Mouse (Mus musculus) heart, embryonic 14.5 days (tissue): Measurements from ENCODE around the gene Chrna9. TPM values are rescaled to one million over a fixed set of nuclear protein-coding genes. Genes with fewer than 3 reads are reported as not detected.

Source experiments
- ATAC-seq: fragments of 200-750 bp; cut with Nextera tagmentation; 2 replicates; pipeline ENCODE4 v1.8.0; 2017; ENCODE audit warnings: low read depth, moderate TSS enrichment; ENCODE audit not compliant: insufficient number of reproducible peaks, insufficient read depth, low FRiP score
- H3K27ac ChIP-seq, 2 experiments: fragments of 200-500 bp in 1 of 2; fragments of 300-500 bp in 1 of 2; sonication (generic) in 1 of 2; replicated peaks in 1 of 2; 2 replicates each; pipeline ENCODE4 v1.5.1; 2012 to 2014; ENCODE audit warnings: low read depth in 2 of 2, low read length in 2 of 2, control low read depth in 1 of 2, mild to moderate bottlenecking in 1 of 2, mixed read lengths in 1 of 2; ENCODE audit not compliant: control insufficient read depth in 1 of 2, insufficient read depth in 1 of 2
- H3K27me3 ChIP-seq: fragments of 300-500 bp; sonication (generic); 2 replicates; pipeline ENCODE4 v1.6.1; 2014; ENCODE audit warnings: mild to moderate bottlenecking, low read length, control low read depth; ENCODE audit not compliant: control insufficient read depth, insufficient read depth
- H3K36me3 ChIP-seq: fragments of 300-500 bp; sonication (generic); 2 replicates; pipeline ENCODE4 v1.6.1; 2014; ENCODE audit warnings: mild to moderate bottlenecking, control low read depth, low read length, mixed read lengths; ENCODE audit not compliant: control insufficient read depth, insufficient read depth
- H3K4me1 ChIP-seq, 2 experiments: fragments of 200-500 bp in 1 of 2; fragments of 300-500 bp in 1 of 2; sonication (generic) in 1 of 2; 2 replicates each; pipeline ENCODE4 v1.6.1; 2012 to 2014; ENCODE audit warnings: low read length in 2 of 2, control low read depth in 1 of 2, mixed read lengths in 1 of 2; ENCODE audit not compliant: control insufficient read depth in 2 of 2, insufficient read depth in 2 of 2
- H3K4me2 ChIP-seq: fragments of 300-500 bp; sonication (generic); 2 replicates; pipeline ENCODE4 v1.6.1; 2014; ENCODE audit warnings: mild to moderate bottlenecking, low read length
- H3K4me3 ChIP-seq, 2 experiments: fragments of 200-500 bp in 1 of 2; fragments of 300-500 bp in 1 of 2; sonication (generic) in 1 of 2; 2 replicates each; pipeline ENCODE4 v1.5.1; 2012 to 2014; ENCODE audit warnings: low read length in 2 of 2, mild to moderate bottlenecking in 2 of 2, control low read depth in 1 of 2, low read depth in 1 of 2, moderate library complexity in 1 of 2; ENCODE audit not compliant: control insufficient read depth in 1 of 2, insufficient read depth in 1 of 2
- H3K9ac ChIP-seq: fragments of 300-500 bp; sonication (generic); 2 replicates; pipeline ENCODE4 v1.6.1; 2014; ENCODE audit warnings: mild to moderate bottlenecking, low read length
- H3K9me3 ChIP-seq: fragments of 300-500 bp; sonication (generic); 2 replicates; pipeline ENCODE4 v1.6.1; 2016; ENCODE audit warnings: low read length, control low read depth; ENCODE audit not compliant: control insufficient read depth
- WGBS: fragments of 180-500 bp; shearing (Covaris S2); extraction: QIAGEN DNeasy Blood & Tissue Kit; methylation state at CpG from one replicate; pipeline ENCODE4 v1.1.7; 2014; 5-methylcytosine and 5-hydroxymethylcytosine counted together
- polyA plus RNA-seq: library from polyadenylated mRNA; unstranded; fragments of >200 nt; fragmentation: Nextera tagmentation; extraction: Ambion mirVana; gene quantifications from 2 replicates; pipeline ENCODE4 v1.2.1, GENCODE M21; 2014

Chrna9 gene
- polyA plus RNA-seq, 1 experiment from 2014 or later, result not detected

DNA sequence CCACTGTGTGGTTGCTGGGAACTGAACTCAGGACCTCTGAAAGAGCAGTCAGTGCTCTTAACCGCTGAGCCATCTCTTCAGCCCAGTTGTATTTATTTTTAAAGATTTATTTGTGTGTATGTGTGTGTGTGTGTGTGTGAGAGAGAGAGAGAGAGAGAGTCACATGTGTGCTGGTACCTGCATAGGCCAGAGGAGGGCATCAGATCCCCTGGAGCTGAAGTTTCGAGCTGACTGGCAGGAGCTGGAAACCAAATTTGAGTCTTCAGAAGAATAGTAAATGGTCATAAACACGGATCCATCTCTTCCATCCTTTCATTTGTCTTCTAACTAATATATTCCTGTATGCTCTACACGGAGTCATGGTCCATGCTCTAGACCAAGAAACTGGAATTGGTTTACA, 1.5 kb upstream of the Chrna9 start:
- Histone ChIP-seq H3K4me1 (peaks cover 2 to 8% of the 10 kb centered on the region in 2 experiments; a peak in 2 of 4 replicates), H3K4me3 (no peak overlapping the region), H3K27me3 (no peaks in the 10 kb centered on the region), H3K4me2 (no peak overlapping the region), H3K36me3 (no peaks in the 10 kb centered on the region), H3K9me3 (no peaks in the 10 kb centered on the region), H3K9ac (no peak overlapping the region), H3K27ac (no peak overlapping the region)
- no peak for ATAC-seq
- WGBS, result 83% methylated on average over 4 of the region's 4 CpGs

DNA sequence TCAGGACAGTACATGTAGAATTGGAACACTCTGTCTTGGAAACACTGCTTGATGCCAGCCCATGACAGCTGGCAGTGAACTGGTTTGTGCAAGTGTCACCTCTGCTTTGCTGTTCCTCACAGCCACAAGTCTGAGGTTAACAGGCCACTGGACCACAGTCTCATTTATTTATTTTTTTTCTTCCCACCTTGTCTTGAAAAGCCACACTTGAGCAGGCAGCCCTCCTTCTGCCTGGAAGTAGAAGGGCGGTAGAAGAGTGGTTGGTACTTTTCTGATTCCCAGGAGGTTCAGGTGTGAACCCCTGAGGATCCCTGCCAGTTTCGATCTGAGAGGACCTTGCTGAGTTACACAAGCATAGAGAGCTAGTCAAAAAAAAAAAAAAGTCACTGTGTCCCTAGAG, 957 bp upstream of the Chrna9 start:
- Histone ChIP-seq H3K9ac (no peak overlapping the region), H3K4me2 (no peak overlapping the region), H3K27me3 (no peaks in the 10 kb centered on the region), H3K36me3 (no peaks in the 10 kb centered on the region), H3K4me3 (no peak overlapping the region), H3K27ac (no peak overlapping the region), H3K9me3 (no peaks in the 10 kb centered on the region), H3K4me1 (peaks cover 2 to 8% of the 10 kb centered on the region in 2 experiments; a peak in 2 of 4 replicates)
- no peak for ATAC-seq
- 91% methylated on average over 2 of the region's 2 CpGs for WGBS

DNA sequence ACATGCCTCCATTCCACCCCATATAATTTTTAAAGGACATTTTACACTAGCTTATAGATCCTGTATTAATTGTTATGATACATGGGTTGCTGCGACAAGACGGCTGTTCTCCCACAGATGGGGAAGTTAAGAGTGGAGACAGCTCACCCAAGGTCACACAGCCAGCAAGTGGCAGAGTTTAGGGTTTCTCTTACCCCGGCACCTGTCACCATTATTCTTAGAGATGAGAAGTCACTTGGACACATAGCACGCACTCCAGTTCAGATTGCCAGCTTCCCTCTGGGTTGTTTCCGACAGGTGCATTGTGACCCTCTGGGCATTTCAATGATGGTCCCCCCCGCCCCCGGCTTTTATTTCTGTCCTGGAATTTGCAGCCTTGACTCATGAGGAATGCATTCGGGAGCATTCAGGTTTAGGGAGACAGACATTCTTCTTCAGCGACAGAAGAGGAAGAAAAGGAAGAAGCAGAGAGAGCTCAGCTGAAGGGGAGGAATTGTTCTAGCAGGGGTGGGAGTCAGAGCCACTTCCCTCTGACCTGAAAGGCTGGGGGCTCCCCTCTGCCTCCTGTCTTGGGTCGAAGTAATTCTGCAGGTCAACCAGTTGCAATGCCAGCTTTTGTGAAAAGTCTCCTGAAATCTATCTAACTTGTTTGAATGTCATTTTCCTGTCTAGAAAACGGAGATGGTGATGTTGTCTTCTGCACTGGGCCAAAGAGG, 2.4 kb downstream of the Chrna9 start:
- Histone ChIP-seq H3K4me1 (peaks cover 2 to 8% of the 10 kb centered on the region in 2 experiments; a peak in 2 of 4 replicates), H3K4me2 (0 out of 2 replicates have a peak overlapping the region, but pooled peaks have one; percentile 7), H3K4me3 (no peak overlapping the region), H3K36me3 (no peaks in the 10 kb centered on the region), H3K9ac (no peak overlapping the region), H3K27me3 (no peaks in the 10 kb centered on the region), H3K9me3 (no peaks in the 10 kb centered on the region), H3K27ac (peak overlapping the region in 1 of 2 experiments; percentile 8; a peak in 1 of 4 replicates)
- no peak for ATAC-seq
- WGBS, result 37% methylated on average over 11 of the region's 11 CpGs

DNA sequence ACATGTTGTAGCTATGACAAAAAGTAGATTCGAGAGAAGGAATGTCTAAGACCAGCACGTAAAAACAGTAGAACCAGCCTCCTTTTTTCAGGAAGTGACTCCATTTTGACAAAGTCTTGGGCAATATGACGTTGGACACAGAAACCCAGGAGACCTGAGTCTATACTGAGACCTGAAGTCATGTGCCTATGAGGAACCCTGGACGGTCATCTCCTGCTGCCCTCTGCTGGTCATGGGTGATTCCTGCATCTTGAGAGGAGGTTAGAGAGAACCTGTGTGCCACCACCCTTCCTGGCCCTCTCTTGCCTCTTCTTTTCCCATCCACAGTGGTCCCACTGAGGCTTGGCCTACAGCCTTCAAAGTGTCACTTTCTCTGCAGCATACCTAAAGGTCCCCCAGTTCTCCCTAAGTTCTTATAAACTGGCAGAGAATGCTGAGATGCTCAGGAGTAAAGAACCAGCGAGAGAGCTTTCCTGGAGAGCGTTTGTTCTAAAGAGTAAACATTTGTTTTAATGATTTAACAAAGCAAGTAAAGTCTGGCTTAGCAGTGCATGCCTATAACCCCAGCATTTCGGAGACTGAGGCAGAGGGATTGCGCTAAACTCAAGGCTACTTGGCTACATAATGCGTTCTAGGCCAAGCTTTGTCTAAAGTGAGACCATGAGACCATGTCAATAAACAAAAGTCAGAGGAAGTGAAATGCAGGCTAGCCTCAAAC, 3.4 kb downstream of the Chrna9 start:
- WGBS, result 54% methylated on average over 9 of the region's 9 CpGs
- Histone ChIP-seq H3K4me2 (no peak overlapping the region), H3K4me3 (no peak overlapping the region), H3K4me1 (peaks cover 2 to 8% of the 10 kb centered on the region in 2 experiments; a peak in 2 of 4 replicates), H3K9ac (no peak overlapping the region), H3K9me3 (no peaks in the 10 kb centered on the region), H3K36me3 (no peaks in the 10 kb centered on the region), H3K27me3 (no peaks in the 10 kb centered on the region), H3K27ac (no peak overlapping the region)
- peak; percentile 47; the same call in 1 of the 2 replicates for ATAC-seq

DNA sequence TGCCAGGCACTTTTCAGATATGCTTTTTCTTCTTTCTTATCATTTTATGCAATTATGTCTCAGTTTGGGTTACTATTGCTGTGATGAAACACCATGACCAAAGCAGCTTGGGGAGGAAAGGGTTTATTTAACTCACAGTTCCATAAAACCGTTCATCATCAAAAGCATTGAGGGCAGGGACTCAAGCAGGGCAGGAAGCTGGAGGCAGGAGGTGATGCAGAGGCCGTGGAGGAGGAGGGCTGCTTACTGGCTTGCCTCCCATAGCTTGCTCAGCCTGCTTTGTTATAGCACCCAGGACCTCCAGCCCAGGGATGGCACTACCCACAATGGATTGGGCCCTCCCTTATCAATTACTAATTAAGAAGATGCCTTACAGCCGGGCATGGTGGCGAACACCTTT, 6.4 kb downstream of the Chrna9 start:
- H3K9ac ChIP-seq, result no peak overlapping the region
- ATAC-seq, result no peak
- H3K27ac ChIP-seq, result no peak overlapping the region
- no peaks in the 10 kb centered on the region for H3K36me3 ChIP-seq
- 0 out of 2 replicates have a peak, but pooled peaks cover 3% of the 10 kb centered on the region for H3K9me3 ChIP-seq
- no peaks in the 10 kb centered on the region for H3K27me3 ChIP-seq
- no peak overlapping the region for H3K4me2 ChIP-seq
- WGBS, result 69% methylated on average over 4 of the region's 4 CpGs
- peaks cover 2 to 8% of the 10 kb centered on the region in 2 experiments; a peak in 2 of 4 replicates for H3K4me1 ChIP-seq
- no peak overlapping the region for H3K4me3 ChIP-seq

DNA sequence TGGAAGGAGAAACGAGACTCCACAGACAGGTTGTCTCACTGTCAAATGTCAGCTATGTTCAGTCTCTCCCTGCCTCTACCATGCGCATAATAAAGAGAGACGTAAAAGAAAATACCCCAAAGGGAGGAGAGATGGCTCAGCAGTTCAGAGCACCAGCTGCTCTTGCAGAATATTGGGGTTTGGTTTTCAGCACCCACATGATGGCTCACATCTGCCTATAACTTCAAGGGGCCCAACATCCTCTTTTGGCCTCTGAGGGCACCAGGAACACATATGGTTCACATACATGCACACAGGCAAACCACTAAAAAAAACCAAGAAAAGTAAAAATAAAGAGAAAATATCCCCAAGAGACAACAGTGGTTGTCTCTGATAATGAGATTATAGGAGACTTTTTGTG, 15.1 kb downstream of the Chrna9 start:
- H3K9me3 ChIP-seq, result no peaks in the 10 kb centered on the region
- 81% methylated on average over 3 of the region's 3 CpGs for WGBS
- no peak overlapping the region for H3K4me2 ChIP-seq
- no peak overlapping the region for H3K4me3 ChIP-seq
- H3K36me3 ChIP-seq, result no peaks in the 10 kb centered on the region
- H3K4me1 ChIP-seq, result peaks cover 2 to 3% of the 10 kb centered on the region in 2 experiments
- H3K27ac ChIP-seq, result no peak overlapping the region
- no peak for ATAC-seq
- H3K9ac ChIP-seq, result no peak overlapping the region
- H3K27me3 ChIP-seq, result no peaks in the 10 kb centered on the region

DNA sequence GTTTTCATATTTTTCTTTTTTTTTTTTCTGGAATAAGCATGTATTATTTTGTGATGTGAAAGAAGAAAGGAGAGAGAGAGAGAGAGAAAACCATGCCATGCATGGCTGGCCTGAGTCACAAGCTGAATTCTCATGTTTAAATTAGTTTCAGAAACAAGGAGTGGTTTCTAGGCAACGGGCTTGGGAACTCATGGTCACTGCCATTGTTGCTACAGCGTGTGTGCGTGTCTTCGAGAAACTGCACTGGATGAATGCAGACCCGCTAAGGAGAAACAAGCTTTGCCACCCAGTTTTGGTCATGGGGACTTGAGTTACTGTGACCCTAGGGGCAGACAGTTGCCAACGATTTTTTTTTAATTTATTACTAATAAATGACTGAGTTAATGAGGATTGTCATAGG, 15.5 kb downstream of the Chrna9 start:
- no peak for ATAC-seq
- Histone ChIP-seq H3K4me2 (no peak overlapping the region), H3K9me3 (no peaks in the 10 kb centered on the region), H3K9ac (no peak overlapping the region), H3K27ac (no peak overlapping the region), H3K27me3 (no peaks in the 10 kb centered on the region), H3K36me3 (no peaks in the 10 kb centered on the region), H3K4me1 (peaks cover 4 to 7% of the 10 kb centered on the region in 2 experiments), H3K4me3 (no peak overlapping the region)
- 62% methylated on average over 6 of the region's 6 CpGs for WGBS
